Mouse (Mus musculus) urinary bladder, postnatal 14 days (tissue): ENCODE data around the gene Tmem185b.

Source experiments
- DNase-seq: peaks from one replicate; pipeline ENCODE4 v3.0.0; 2021; ENCODE audit warnings: low spot score

Tmem185b gene

DNA sequence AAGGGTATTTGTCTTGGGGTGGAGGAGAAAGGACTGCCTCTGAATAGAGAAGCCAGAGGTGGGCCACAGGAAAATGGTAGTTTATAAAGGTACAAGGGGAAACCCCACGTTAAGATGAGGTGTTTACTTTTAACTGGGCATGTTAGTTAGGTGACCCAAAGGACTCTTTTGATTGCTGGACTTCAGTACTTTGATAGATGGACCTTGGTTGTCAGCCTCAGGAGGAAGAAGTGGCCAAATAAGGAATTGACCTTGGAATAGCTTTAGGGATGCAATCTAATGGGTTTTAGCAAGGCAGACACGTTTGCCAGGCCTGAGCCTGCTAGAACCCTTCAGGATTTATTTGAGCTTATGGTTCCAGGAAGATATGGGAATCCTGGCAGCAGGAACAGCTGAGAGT is 13.3 kb downstream of the Tmem185b start:
- DNase-seq = no peak

DNA sequence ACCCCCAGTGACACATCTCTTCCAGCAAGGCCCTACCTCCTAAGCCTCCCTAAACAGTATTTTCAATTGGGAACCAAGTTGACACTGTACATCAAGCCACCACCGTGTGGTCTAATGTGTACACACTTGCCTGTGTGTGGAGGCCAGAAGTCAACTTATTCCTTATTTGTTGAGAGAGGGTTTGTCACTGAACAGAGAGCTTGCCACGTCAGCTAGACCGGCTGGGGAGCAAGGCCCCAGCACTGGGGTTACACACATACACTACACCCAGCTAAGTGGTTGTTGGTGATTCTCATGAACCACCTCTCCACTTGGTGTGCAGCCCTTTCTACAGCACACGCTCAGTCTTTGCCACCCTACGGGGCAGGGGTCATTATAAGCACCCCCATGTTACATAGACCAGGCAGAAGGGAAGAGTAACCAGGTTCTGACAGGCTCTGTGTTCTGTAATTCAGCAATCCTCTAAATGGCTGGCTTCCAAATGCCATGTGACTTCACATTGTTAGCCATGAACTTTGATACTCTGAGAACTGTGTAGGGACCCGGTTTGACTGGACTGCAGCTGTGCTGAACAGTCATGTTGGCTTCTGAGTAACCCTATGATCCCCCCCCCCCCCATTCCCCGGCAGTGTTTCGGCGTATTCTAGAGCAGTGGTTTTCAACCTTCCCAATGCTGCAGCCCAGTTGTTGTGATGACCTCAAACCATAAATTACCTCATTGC is 15.0 kb downstream of the Tmem185b start:
- no peak for DNase-seq

- DNase-seq = no peak
Observed at GRCm38 (mm10) chr1:119541570-119541969, 15.6 kb downstream of the Tmem185b start.

GRCm38 (mm10) chr1:119543316-119543715 is 17.4 kb downstream of the Tmem185b start:
- no peak for DNase-seq

DNA sequence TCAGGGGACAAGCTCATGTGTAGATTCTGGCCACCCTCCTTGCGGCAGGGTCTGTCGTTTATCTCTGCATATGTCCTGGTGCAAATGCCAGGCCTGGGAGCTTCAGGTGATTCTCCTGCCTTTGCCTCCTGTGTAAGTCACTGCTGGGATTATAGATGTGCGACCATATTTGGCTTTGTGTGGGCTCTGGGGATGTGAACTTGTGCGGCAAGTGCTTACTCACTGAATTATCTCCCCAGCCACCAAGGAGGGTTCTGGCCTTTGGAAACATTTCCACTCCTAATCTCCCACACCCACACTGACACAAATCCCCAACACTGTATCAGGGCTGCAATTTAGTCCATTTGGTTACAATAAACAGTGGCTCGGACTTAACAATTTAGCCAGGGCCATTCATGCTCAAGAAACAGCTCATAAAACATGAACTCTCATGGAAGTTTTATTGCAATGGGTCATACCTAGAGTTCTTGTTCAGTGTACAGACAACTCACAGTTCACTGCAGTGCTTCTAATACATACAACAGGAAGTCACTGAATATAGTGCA is 18.7 kb downstream of the Tmem185b start:
- no peak for DNase-seq

DNA sequence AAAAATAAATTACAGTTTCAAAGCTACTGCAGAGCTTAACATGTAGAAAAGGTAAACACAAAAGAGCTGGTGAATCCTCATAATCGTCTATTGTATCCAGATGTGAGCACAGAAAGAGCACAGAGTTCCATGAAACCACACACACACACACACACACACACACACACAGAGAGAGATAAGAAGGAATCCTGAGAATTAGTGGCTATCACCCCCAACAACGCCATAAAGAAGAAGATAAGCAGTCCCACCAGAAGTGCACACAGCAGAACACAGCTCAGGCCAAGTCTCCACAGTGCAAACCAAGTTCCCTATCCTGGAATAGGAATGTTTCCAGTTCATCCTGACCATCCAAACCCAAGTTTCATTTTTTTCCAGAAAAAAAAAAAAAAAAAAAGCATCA is 19.2 kb downstream of the Tmem185b start:
- no peak for DNase-seq

DNA sequence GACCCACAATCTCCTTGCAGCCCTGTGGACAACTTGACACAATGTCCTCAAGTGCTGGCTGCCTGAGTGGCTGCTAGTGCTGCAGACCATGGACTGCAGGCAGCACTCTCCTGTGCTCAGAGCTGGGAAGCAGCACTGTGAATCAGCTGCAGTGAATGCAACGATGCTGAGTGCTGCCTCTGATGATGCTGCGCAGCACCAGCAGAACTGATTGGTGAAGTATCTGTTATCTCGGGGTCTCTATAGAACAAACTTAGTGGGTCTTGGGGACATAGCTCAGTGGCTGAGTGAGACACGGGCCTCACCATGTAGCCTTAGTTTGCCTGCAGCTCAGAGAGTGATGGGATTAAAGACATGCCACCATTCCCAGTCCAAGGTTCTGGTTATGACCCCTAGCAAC is 19.7 kb downstream of the Tmem185b start:
- DNase-seq = peak; percentile 1

GRCm38 (mm10) chr1:119546490-119546889 is 20.5 kb downstream of the Tmem185b start:
- DNase-seq = no peak

GRCm38 (mm10) chr1:119548668-119549326 is 22.8 kb downstream of the Tmem185b start:
- peak; percentile 88 for DNase-seq

DNA sequence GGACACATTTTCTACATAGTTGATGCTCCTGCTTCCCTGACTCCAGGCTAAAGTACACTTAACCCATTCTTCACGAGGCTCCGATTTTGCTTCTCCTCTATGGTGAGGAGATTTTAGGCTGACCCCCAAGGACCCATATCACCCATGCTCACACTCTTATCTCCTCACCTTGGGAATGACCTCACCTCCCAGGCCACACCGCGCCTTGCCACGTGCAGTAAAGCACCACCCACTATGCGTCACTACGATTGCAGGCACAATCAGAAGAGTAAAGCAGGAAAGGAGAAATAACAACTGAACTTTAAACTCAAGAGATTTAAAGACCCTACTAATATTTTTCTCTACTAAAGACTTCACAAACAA is 23.3 kb downstream of the Tmem185b start:
- DNase-seq = no peak

GRCm38 (mm10) chr1:119550064-119550463 is 24.1 kb downstream of the Tmem185b start:
- no peak for DNase-seq

GRCm38 (mm10) chr1:119551651-119552050 is 25.7 kb downstream of the Tmem185b start:
- no peak for DNase-seq

GRCm38 (mm10) chr1:119555651-119556050 is 29.7 kb downstream of the Tmem185b start:
- no peak for DNase-seq

- peak; percentile 14 for DNase-seq
Observed at GRCm38 (mm10) chr1:119557641-119558395, 31.9 kb downstream of the Tmem185b start.

- DNase-seq = no peak
Observed at GRCm38 (mm10) chr1:119565531-119565930, 39.6 kb downstream of the Tmem185b start.

DNA sequence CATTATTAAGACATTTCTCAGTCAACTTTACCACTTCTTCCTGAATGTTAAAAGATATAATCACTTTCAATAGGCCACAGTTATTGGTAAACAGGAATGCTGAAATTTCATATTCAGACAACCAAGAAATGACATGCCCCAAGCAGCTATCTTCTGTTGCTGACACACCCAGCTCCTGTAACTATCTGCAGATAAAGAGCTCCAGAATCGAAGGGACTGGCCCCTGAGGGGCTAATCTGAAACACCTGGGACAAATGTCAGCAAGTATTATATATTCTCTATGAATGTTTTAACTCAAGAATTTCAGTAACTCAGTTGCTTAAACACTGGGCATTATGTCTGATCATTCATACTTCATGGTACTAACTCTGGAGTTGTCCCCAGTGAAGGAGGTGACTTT is 44.2 kb downstream of the Tmem185b start:
- DNase-seq = no peak
